Mouse (Mus musculus) ES-Bruce4 (cell line): Measurements from ENCODE around the gene Cacna1d. TPM values are rescaled to one million over a fixed set of nuclear protein-coding genes. Genes with fewer than 3 reads are reported as not detected.

ENCODE experiments used
- H3K27ac ChIP-seq: 2 replicates; pipeline ENCODE4 v1.5.1; 2012; ENCODE audit warnings: low read length, inconsistent platforms; ENCODE audit not compliant: insufficient read depth
- H3K27me3 ChIP-seq: 2 replicates; pipeline ENCODE4 v1.6.1; 2012; ENCODE audit warnings: mild to moderate bottlenecking, low read length, inconsistent platforms; ENCODE audit not compliant: control insufficient read depth, poor library complexity, insufficient read depth, severe bottlenecking
- H3K36me3 ChIP-seq: 2 replicates; pipeline ENCODE4 v1.6.1; 2012; ENCODE audit warnings: inconsistent platforms, mild to moderate bottlenecking, low read length, moderate library complexity; ENCODE audit not compliant: control insufficient read depth, poor library complexity, insufficient read depth, severe bottlenecking
- H3K4me1 ChIP-seq: one replicate; pipeline ENCODE4 v1.8.1; 2011; ENCODE audit warnings: low read length; ENCODE audit not compliant: control insufficient read depth, insufficient read depth
- H3K4me3 ChIP-seq: 2 replicates; pipeline ENCODE4 v1.5.1; 2011; ENCODE audit warnings: low read depth, mild to moderate bottlenecking, low read length
- H3K9ac ChIP-seq: 2 replicates; pipeline ENCODE4 v1.6.1; 2012; ENCODE audit warnings: low read depth, mild to moderate bottlenecking, inconsistent platforms; ENCODE audit not compliant: poor library complexity, severe bottlenecking
- H3K9me3 ChIP-seq: replicated peaks from 2 replicates; pipeline ENCODE4 v1.6.1; 2012; ENCODE audit warnings: mild to moderate bottlenecking, low read length, inconsistent platforms; ENCODE audit not compliant: control insufficient read depth, poor library complexity, insufficient read depth, severe bottlenecking
- CTCF ChIP-seq: IDR thresholded peaks from one replicate; pipeline ENCODE4 v1.8.1; 2011; ENCODE audit warnings: low read depth, low read length
- EP300 ChIP-seq: IDR thresholded peaks from 2 replicates; pipeline ENCODE4 v1.6.1; 2011; ENCODE audit warnings: low read depth, low read length; ENCODE audit not compliant: insufficient read depth
- POLR2A ChIP-seq: IDR thresholded peaks from one replicate; pipeline ENCODE4 v1.8.1; 2011; ENCODE audit warnings: low read length; ENCODE audit not compliant: insufficient read depth
- polyA plus RNA-seq: library from polyadenylated mRNA; stranded (reverse); fragments of >200 nt; gene quantifications from 2 replicates; pipeline ENCODE4 v1.2.4, GENCODE M21; 2011; ENCODE audit warnings: low read depth; ENCODE audit not compliant: missing spikeins, insufficient read depth, insufficient read length

Gene Cacna1d
- polyA plus RNA-seq, 1 experiment: 0.24 TPM

- no peaks in the 10 kb centered on the region for H3K4me1 ChIP-seq
- H3K9ac ChIP-seq: no peak overlapping the region
- H3K9me3 ChIP-seq: no peaks in the 10 kb centered on the region
- no peak overlapping the region for H3K4me3 ChIP-seq
- no peaks in the 10 kb centered on the region for H3K27me3 ChIP-seq
- no peaks in the 10 kb centered on the region for H3K36me3 ChIP-seq
- H3K27ac ChIP-seq: no peak overlapping the region
- TF ChIP-seq EP300: no peak
- no peak for TF ChIP-seq POLR2A
- TF ChIP-seq CTCF: no peak
Measured at GRCm38 (mm10) chr14:30208156-30208555, 283.1 kb downstream of the Cacna1d start.

GRCm38 (mm10) chr14:30205821-30206220 lies 285.4 kb downstream of the Cacna1d start:
- H3K9ac ChIP-seq: no peak overlapping the region
- TF ChIP-seq EP300 (no peak), CTCF (no peak), POLR2A (no peak)
- H3K27me3 ChIP-seq: no peaks in the 10 kb centered on the region
- H3K4me3 ChIP-seq: no peak overlapping the region
- no peaks in the 10 kb centered on the region for H3K4me1 ChIP-seq
- H3K27ac ChIP-seq: no peak overlapping the region
- H3K9me3 ChIP-seq: no peaks in the 10 kb centered on the region
- H3K36me3 ChIP-seq: no peaks in the 10 kb centered on the region

GRCm38 (mm10) chr14:30204526-30204925 lies 286.7 kb downstream of the Cacna1d start:
- TF ChIP-seq POLR2A (no peak), CTCF (no peak)
- H3K4me3 ChIP-seq: no peak overlapping the region
- no peaks in the 10 kb centered on the region for H3K4me1 ChIP-seq
- H3K9me3 ChIP-seq: no peaks in the 10 kb centered on the region
- H3K9ac ChIP-seq: no peak overlapping the region
- no peak overlapping the region for H3K27ac ChIP-seq
- no peaks in the 10 kb centered on the region for H3K36me3 ChIP-seq
- no peaks in the 10 kb centered on the region for H3K27me3 ChIP-seq

- no peaks in the 10 kb centered on the region for H3K36me3 ChIP-seq
- TF ChIP-seq EP300 (no peak), POLR2A (no peak), CTCF (no peak)
- H3K9ac ChIP-seq: no peak overlapping the region
- no peaks in the 10 kb centered on the region for H3K27me3 ChIP-seq
- H3K4me3 ChIP-seq: no peak overlapping the region
- no peaks in the 10 kb centered on the region for H3K4me1 ChIP-seq
- no peak overlapping the region for H3K27ac ChIP-seq
- H3K9me3 ChIP-seq: no peaks in the 10 kb centered on the region
Measured at GRCm38 (mm10) chr14:30200310-30200709, 290.9 kb downstream of the Cacna1d start.

- Histone ChIP-seq H3K9me3 (no peaks in the 10 kb centered on the region), H3K4me3 (no peak overlapping the region), H3K27ac (no peak overlapping the region), H3K27me3 (no peaks in the 10 kb centered on the region), H3K9ac (no peak overlapping the region), H3K4me1 (no peaks in the 10 kb centered on the region), H3K36me3 (no peaks in the 10 kb centered on the region)
- TF ChIP-seq CTCF (no peak), POLR2A (no peak)
Measured at GRCm38 (mm10) chr14:30198882-30199281, 292.4 kb downstream of the Cacna1d start.

GRCm38 (mm10) chr14:30198116-30198515 lies 293.1 kb downstream of the Cacna1d start:
- no peak overlapping the region for H3K27ac ChIP-seq
- no peaks in the 10 kb centered on the region for H3K4me1 ChIP-seq
- TF ChIP-seq EP300 (no peak), POLR2A (no peak), CTCF (no peak)
- no peak overlapping the region for H3K9ac ChIP-seq
- no peaks in the 10 kb centered on the region for H3K36me3 ChIP-seq
- no peaks in the 10 kb centered on the region for H3K9me3 ChIP-seq
- no peaks in the 10 kb centered on the region for H3K27me3 ChIP-seq
- H3K4me3 ChIP-seq: no peak overlapping the region

GRCm38 (mm10) chr14:30196959-30197358 lies 294.3 kb downstream of the Cacna1d start:
- no peaks in the 10 kb centered on the region for H3K27me3 ChIP-seq
- H3K9ac ChIP-seq: no peak overlapping the region
- H3K27ac ChIP-seq: no peak overlapping the region
- no peaks in the 10 kb centered on the region for H3K9me3 ChIP-seq
- no peaks in the 10 kb centered on the region for H3K4me1 ChIP-seq
- no peak overlapping the region for H3K4me3 ChIP-seq
- H3K36me3 ChIP-seq: no peaks in the 10 kb centered on the region
- no peak for TF ChIP-seq POLR2A
- no peak for TF ChIP-seq CTCF
- TF ChIP-seq EP300: no peak
